Mouse (Mus musculus) forebrain, embryonic 13.5 days (tissue): ENCODE measurements at regions not wholly inside any gene's neighbourhood (a gene's known extent, or its start where the extent isn't known, plus 50 kb on each side); places are given as distances from the start of the nearest gene placed in this dataset.
A peak's percentile ranks its signal among the peaks of the same experiment; 100 is the strongest.
"Not testable (repeated sequence)": the region's sequence is repeated elsewhere in the genome, so short reads cannot be mapped to it uniquely, and the experiment has no call there.

Experiments
- ATAC-seq: fragments of 200-750 bp; cut with Nextera tagmentation; 2 replicates; pipeline ENCODE4 v1.8.0; 2017
- H3K27ac ChIP-seq: fragments of 300-500 bp; sonication (generic); 2 replicates; pipeline ENCODE4 v1.5.1; 2015; ENCODE audit warnings: inconsistent platforms, mild to moderate bottlenecking, moderate library complexity
- H3K27me3 ChIP-seq: fragments of 300-500 bp; sonication (generic); 2 replicates; pipeline ENCODE4 v1.6.1; 2015; ENCODE audit warnings: mild to moderate bottlenecking, inconsistent platforms
- H3K36me3 ChIP-seq: fragments of 300-500 bp; sonication (generic); 2 replicates; pipeline ENCODE4 v1.6.1; 2015; ENCODE audit warnings: mild to moderate bottlenecking, inconsistent platforms; ENCODE audit not compliant: poor library complexity, severe bottlenecking
- H3K4me1 ChIP-seq: fragments of 300-500 bp; sonication (generic); 2 replicates; pipeline ENCODE4 v1.6.1; 2015; ENCODE audit warnings: inconsistent platforms
- H3K4me2 ChIP-seq: fragments of 300-500 bp; sonication (generic); 2 replicates; pipeline ENCODE4 v1.6.1; 2015; ENCODE audit warnings: inconsistent platforms, mild to moderate bottlenecking, moderate library complexity
- H3K4me3 ChIP-seq: fragments of 300-500 bp; sonication (generic); 2 replicates; pipeline ENCODE4 v1.5.1; 2015; ENCODE audit warnings: mild to moderate bottlenecking, inconsistent platforms
- H3K9ac ChIP-seq: fragments of 300-500 bp; sonication (generic); 2 replicates; pipeline ENCODE4 v1.6.1; 2015; ENCODE audit warnings: mild to moderate bottlenecking, inconsistent platforms
- H3K9me3 ChIP-seq: fragments of 300-500 bp; sonication (generic); replicated peaks from 2 replicates; pipeline ENCODE4 v1.6.1; 2016; ENCODE audit warnings: inconsistent platforms
- WGBS: fragments of 180-500 bp; shearing (Covaris S2); methylation state at CpG from one replicate; pipeline ENCODE4 v1.1.7; 2015; 5-methylcytosine and 5-hydroxymethylcytosine counted together

DNA sequence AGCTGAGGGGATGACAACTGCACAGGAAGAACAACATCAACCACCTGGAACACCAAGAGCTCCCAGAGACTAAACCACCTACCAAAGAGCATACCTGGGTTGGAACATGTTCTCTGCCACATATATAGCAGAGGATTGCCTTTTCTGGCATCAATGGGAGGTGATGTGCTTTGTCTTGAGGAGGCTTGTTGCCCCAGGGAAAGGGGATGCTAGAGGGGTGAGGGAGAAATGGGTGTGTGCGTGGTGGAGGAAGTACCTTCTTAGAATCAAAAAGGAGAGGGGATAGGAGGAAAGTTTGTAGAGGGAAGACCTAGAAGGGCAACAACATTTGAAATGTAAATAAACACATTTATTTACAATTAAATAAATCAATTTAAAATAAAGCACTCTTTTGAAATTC, 358.5 kb upstream of the Pfkp start:
- WGBS, result 93% methylated on average over 1 of the region's 1 CpGs
- no peak for ATAC-seq
- H3K4me2 ChIP-seq, result no peak overlapping the region

GRCm38 (mm10) chr13:6998508-6999278, 350.1 kb upstream of the Pfkp start:
- H3K4me1 ChIP-seq, H3K9me3 ChIP-seq, H3K27ac ChIP-seq, H3K4me3 ChIP-seq, H3K9ac ChIP-seq, H3K27me3 ChIP-seq, H3K36me3 ChIP-seq: not testable (repeated sequence)
- ATAC-seq, result peak; percentile 85
- peak overlapping the region; percentile 25; the same call in 1 of the 2 replicates for H3K4me2 ChIP-seq
- 25% methylated on average over 10 of the region's 10 CpGs for WGBS

More for the DNA sequence above, 358.5 kb upstream of the Pfkp start:
- Histone ChIP-seq H3K27ac (no peak overlapping the region), H3K27me3 (no peaks in the 10 kb centered on the region), H3K9ac (no peak overlapping the region), H3K9me3 (no peaks in the 10 kb centered on the region), H3K36me3 (no peaks in the 10 kb centered on the region), H3K4me1 (no peaks in the 10 kb centered on the region), H3K4me3 (no peak overlapping the region)

- Histone ChIP-seq H3K27me3 (no peaks in the 10 kb centered on the region), H3K9ac (no peak overlapping the region), H3K36me3 (no peaks in the 10 kb centered on the region), H3K4me2 (no peak overlapping the region), H3K4me3 (no peak overlapping the region), H3K27ac (no peak overlapping the region), H3K4me1 (peaks cover 7% of the 10 kb centered on the region; the same call in 1 of the 2 replicates), H3K9me3 (no peaks in the 10 kb centered on the region)
- 0 out of 2 replicates have a peak, but pooled peaks have one; percentile 25 for ATAC-seq
- WGBS, result 70% methylated on average over 9 of the region's 9 CpGs
Measured at GRCm38 (mm10) chr13:6998094-6998493, 349.5 kb upstream of the Pfkp start.

GRCm38 (mm10) chr13:6992323-6992994, 343.9 kb upstream of the Pfkp start:
- H3K9ac ChIP-seq, result no peak overlapping the region
- no peaks in the 10 kb centered on the region for H3K27me3 ChIP-seq
- WGBS, result 60% methylated on average over 12 of the region's 12 CpGs
- peaks cover 6% of the 10 kb centered on the region; the same call in 1 of the 2 replicates for H3K4me1 ChIP-seq
- H3K4me3 ChIP-seq, result no peak overlapping the region
- 0 out of 2 replicates have a peak, but pooled peaks have one; percentile 7 for ATAC-seq
- no peak overlapping the region for H3K27ac ChIP-seq
- no peaks in the 10 kb centered on the region for H3K9me3 ChIP-seq
- H3K36me3 ChIP-seq, result no peaks in the 10 kb centered on the region
- no peak overlapping the region for H3K4me2 ChIP-seq

GRCm38 (mm10) chr13:6991714-6992113, 343.1 kb upstream of the Pfkp start:
- no peak overlapping the region for H3K4me2 ChIP-seq
- ATAC-seq, result peak; percentile 77; the same call in 1 of the 2 replicates
- no peak overlapping the region; the same call in 1 of the 2 replicates for H3K27ac ChIP-seq
- no peaks in the 10 kb centered on the region for H3K27me3 ChIP-seq
- peaks cover 6% of the 10 kb centered on the region; the same call in 1 of the 2 replicates for H3K4me1 ChIP-seq
- no peak overlapping the region for H3K9ac ChIP-seq
- 9% methylated on average over 2 of the region's 2 CpGs for WGBS
- no peak overlapping the region for H3K4me3 ChIP-seq
- no peaks in the 10 kb centered on the region for H3K9me3 ChIP-seq
- H3K36me3 ChIP-seq, result no peaks in the 10 kb centered on the region

DNA sequence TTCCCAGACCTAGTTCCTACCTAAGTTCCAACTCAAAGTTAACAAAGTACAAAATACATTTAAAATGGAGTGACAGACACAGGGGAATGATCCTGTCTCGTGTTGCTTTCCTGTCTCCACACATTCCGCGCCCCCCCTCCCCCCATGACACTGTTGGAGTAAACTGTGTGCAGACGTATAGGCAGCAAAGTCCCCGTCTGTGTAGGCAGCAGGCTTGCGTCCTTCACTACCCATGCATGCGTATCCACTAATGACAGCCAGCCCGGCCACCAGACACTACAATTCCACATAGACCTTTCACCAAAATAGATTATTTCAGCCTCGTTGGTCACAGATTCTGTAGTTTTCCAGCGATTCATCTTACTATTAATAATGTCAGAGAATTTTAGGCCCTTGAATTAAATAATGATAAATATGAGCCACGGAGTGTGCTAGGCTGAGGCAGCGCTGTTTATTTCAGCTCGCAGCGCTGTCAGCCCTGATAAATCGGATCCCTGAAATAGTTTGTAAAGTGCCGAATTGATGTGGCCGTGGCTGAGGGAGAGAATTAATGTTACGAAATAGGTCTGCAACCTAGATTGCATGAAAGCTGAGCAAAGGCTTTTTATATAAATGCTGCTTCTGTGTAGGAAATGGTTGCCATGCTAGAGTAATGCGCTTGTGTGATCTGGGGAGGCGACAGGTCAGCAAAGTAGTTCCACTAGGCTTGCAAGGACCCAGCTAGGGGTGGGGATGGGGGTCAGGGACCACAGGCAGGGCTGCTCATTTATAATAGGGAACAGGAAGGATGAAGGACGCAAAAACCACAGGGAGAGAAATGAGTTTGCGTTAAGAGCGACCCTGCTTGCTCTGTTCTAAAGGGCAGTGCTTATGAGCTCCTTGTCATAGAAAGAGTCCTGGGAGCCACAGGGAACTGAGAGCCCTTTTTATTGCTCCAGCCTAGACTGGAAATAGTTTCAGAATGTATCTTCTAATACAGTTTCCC, 336.7 kb upstream of the Pfkp start:
- H3K27ac ChIP-seq, result no peak overlapping the region
- no peak overlapping the region for H3K4me2 ChIP-seq
- ATAC-seq, result no peak
- H3K9ac ChIP-seq, result no peak overlapping the region
- no peaks in the 10 kb centered on the region for H3K36me3 ChIP-seq
- H3K4me1 ChIP-seq, result no peaks in the 10 kb centered on the region
- no peaks in the 10 kb centered on the region for H3K27me3 ChIP-seq
- no peaks in the 10 kb centered on the region for H3K9me3 ChIP-seq
- WGBS, result 68% methylated on average over 23 of the region's 23 CpGs
- H3K4me3 ChIP-seq, result no peak overlapping the region

DNA sequence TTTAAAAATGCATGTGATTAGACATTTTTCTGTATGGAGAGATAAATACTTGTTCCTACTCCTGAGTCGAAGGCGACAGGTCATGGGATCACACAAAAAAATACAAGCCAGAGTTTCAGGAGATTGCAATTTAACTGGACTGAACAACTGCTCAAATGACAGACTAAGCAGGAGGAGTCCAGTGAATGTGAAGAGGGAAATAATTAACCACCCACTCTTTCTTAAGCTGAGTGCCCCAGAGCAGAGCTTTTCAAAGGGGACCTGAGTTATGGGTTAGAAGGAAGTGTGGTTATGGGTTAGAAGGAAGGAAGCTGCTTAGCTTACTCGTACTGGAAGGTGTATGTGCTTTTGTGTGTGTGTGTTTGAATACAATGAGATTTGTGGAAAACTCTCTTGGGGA, 307.1 kb upstream of the Pfkp start:
- Histone ChIP-seq H3K27ac (no peak overlapping the region), H3K4me2 (no peak overlapping the region), H3K9ac (no peak overlapping the region), H3K4me3 (no peak overlapping the region), H3K27me3 (no peaks in the 10 kb centered on the region), H3K4me1 (no peaks in the 10 kb centered on the region), H3K36me3 (no peaks in the 10 kb centered on the region), H3K9me3 (no peaks in the 10 kb centered on the region)
- no peak for ATAC-seq
- 77% methylated on average over 3 of the region's 3 CpGs for WGBS

DNA sequence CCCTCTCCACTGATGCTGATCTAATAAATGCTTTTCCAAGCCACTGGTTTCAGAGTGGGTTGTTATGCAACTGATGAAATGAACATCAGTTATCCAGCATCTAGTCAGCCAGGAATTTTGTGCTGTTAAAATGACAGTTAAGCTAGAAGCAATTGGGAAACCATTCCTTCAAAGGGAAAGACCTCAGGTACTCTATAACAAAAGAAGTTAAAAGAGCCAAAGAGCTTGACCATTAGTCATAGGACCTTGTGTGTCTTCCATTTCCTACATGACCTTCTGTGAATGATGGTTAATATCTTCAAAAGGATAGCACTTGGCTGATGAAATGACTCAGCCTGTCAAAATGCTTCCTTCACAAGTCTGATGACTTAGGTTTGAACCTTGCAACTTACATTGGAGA, 275.6 kb upstream of the Pfkp start:
- H3K27me3 ChIP-seq, result no peaks in the 10 kb centered on the region
- H3K36me3 ChIP-seq, result no peaks in the 10 kb centered on the region
- no peak overlapping the region for H3K9ac ChIP-seq
- no peak overlapping the region for H3K27ac ChIP-seq
- H3K4me2 ChIP-seq, result no peak overlapping the region
- H3K9me3 ChIP-seq, result no peaks in the 10 kb centered on the region
- ATAC-seq, result no peak
- H3K4me3 ChIP-seq, result no peak overlapping the region
- H3K4me1 ChIP-seq, result no peaks in the 10 kb centered on the region

DNA sequence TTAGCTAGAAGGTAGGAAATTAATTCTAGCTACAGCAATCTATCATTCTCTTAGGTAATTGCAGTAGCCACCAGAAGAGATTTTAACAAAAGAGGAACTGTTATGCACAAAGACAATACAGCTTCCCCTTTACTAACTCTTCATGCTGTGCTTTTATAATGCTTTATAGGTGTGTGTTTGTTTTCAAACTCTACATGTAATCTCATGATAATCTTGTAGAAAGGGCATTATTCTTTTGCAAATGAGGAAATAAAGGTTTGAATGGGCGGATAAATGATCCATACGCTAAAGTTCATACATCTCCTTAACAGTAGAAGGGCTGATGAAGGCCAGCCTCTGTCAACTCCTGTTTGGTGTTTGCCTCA, 273.8 kb upstream of the Pfkp start:
- Histone ChIP-seq H3K27me3 (no peaks in the 10 kb centered on the region), H3K4me2 (no peak overlapping the region), H3K36me3 (no peaks in the 10 kb centered on the region), H3K9me3 (no peaks in the 10 kb centered on the region), H3K4me3 (no peak overlapping the region), H3K4me1 (no peaks in the 10 kb centered on the region), H3K27ac (no peak overlapping the region), H3K9ac (no peak overlapping the region)
- 29% methylated on average over 2 of the region's 2 CpGs for WGBS
- ATAC-seq, result no peak

- H3K9me3 ChIP-seq, result no peaks in the 10 kb centered on the region
- 60% methylated on average over 6 of the region's 6 CpGs for WGBS
- no peak for ATAC-seq
- no peaks in the 10 kb centered on the region for H3K4me1 ChIP-seq
- H3K27me3 ChIP-seq, result no peaks in the 10 kb centered on the region
- H3K4me3 ChIP-seq, result no peak overlapping the region
- H3K36me3 ChIP-seq, result no peaks in the 10 kb centered on the region
- H3K27ac ChIP-seq, result no peak overlapping the region
- no peak overlapping the region for H3K9ac ChIP-seq
- H3K4me2 ChIP-seq, result no peak overlapping the region
Measured at GRCm38 (mm10) chr13:6921691-6922356, 273.2 kb upstream of the Pfkp start.

- Histone ChIP-seq H3K27ac (no peak overlapping the region), H3K27me3 (no peaks in the 10 kb centered on the region), H3K9ac (no peak overlapping the region), H3K4me3 (no peak overlapping the region), H3K4me2 (no peak overlapping the region), H3K9me3 (no peaks in the 10 kb centered on the region), H3K36me3 (no peaks in the 10 kb centered on the region), H3K4me1 (no peaks in the 10 kb centered on the region)
- no peak for ATAC-seq
Measured at GRCm38 (mm10) chr13:6906000-6906399, 257.4 kb upstream of the Pfkp start.
